Mouse (Mus musculus) C2C12 (cell line): Measurements from ENCODE around the gene Mfn1. TPM values are rescaled to one million over a fixed set of nuclear protein-coding genes. Genes with fewer than 3 reads are reported as not detected.
A peak's percentile ranks its signal among the peaks of the same experiment; 100 is the strongest.

Experiments used
- H3K27me3 ChIP-seq: one replicate; pipeline ENCODE4 v1.6.1; 2011; ENCODE audit not compliant: control insufficient read depth, insufficient read depth, insufficient read length
- H3K36me3 ChIP-seq: one replicate; pipeline ENCODE4 v1.6.1; 2011; ENCODE audit not compliant: control insufficient read depth, insufficient read depth
- H3K4me3 ChIP-seq: one replicate; pipeline ENCODE4 v1.5.1; 2011; ENCODE audit warnings: mild to moderate bottlenecking, control low read depth; ENCODE audit not compliant: poor library complexity, insufficient read depth, severe bottlenecking
- H3K79me2 ChIP-seq: one replicate; pipeline ENCODE4 v1.6.1; 2011; ENCODE audit not compliant: control insufficient read depth, insufficient read depth
- H3K79me3 ChIP-seq: one replicate; pipeline ENCODE4 v1.6.1; 2011; ENCODE audit warnings: low read depth, control low read depth
- H3ac ChIP-seq: one replicate; pipeline ENCODE3; 2011; ENCODE audit warnings: low read depth; ENCODE audit not compliant: control insufficient read depth, insufficient read length
- CEBPB ChIP-seq: IDR thresholded peaks from one replicate; pipeline ENCODE4 v1.6.1; 2011; ENCODE audit warnings: low read depth, mild to moderate bottlenecking, control low read depth, moderate library complexity
- CTCF ChIP-seq: IDR thresholded peaks from one replicate; pipeline ENCODE4 v1.5.1; 2011; ENCODE audit not compliant: control insufficient read depth, insufficient read depth, insufficient read length
- FOSL1 ChIP-seq: IDR thresholded peaks from one replicate; pipeline ENCODE4 v1.8.0; 2011; ENCODE audit warnings: mild to moderate bottlenecking, low read length; ENCODE audit not compliant: poor library complexity, insufficient read depth, severe bottlenecking
- MAX ChIP-seq: IDR thresholded peaks from one replicate; pipeline ENCODE4 v1.6.1; 2011; ENCODE audit warnings: mild to moderate bottlenecking, control low read depth
- MYOD1 ChIP-seq: IDR thresholded peaks from one replicate; pipeline ENCODE4 v1.6.1; 2011; ENCODE audit warnings: low read depth; ENCODE audit not compliant: control insufficient read depth, insufficient read length
- MYOG ChIP-seq: IDR thresholded peaks from one replicate; pipeline ENCODE4 v1.6.1; 2011; ENCODE audit not compliant: control insufficient read depth, insufficient read length; ENCODE audit errors: extremely low read depth
- USF1 ChIP-seq: IDR thresholded peaks from one replicate; pipeline ENCODE4 v1.6.1; 2011; ENCODE audit warnings: low read depth, mild to moderate bottlenecking, control low read depth, moderate library complexity
- polyA plus RNA-seq: library from polyadenylated mRNA; unstranded; fragments of >200 nt; fragmentation: generic; extraction: Trizol; gene quantifications from one replicate; pipeline ENCODE4 v1.2.1, GENCODE M21; 2012; ENCODE audit warnings: missing spikeins

Gene Mfn1
- polyA plus RNA-seq, 1 experiment = 10.1 TPM

- H3K4me3 ChIP-seq = peak overlapping the region; percentile 65
- no peaks in the 10 kb centered on the region for H3K27me3 ChIP-seq
- H3K36me3 ChIP-seq = peaks cover 25% of the 10 kb centered on the region
- H3K79me3 ChIP-seq = peaks cover 3% of the 10 kb centered on the region
- TF ChIP-seq FOSL1 = no peak
- H3ac ChIP-seq = peak overlapping the region; percentile 71
- H3K79me2 ChIP-seq = peaks cover 16% of the 10 kb centered on the region
Measured at GRCm38 (mm10) chr3:32530041-32530440, 776 bp downstream of the Mfn1 start.

- Histone ChIP-seq H3K4me3 (no peak overlapping the region), H3K79me2 (peaks cover 7% of the 10 kb centered on the region), H3ac (no peak overlapping the region), H3K79me3 (peaks cover 3% of the 10 kb centered on the region), H3K27me3 (no peaks in the 10 kb centered on the region), H3K36me3 (peaks cover 50% of the 10 kb centered on the region)
- TF ChIP-seq MYOD1 = no peak
Measured at GRCm38 (mm10) chr3:32535692-32536091, 6.4 kb downstream of the Mfn1 start.

- no peaks in the 10 kb centered on the region for H3K79me3 ChIP-seq
- no peaks in the 10 kb centered on the region for H3K79me2 ChIP-seq
- H3K4me3 ChIP-seq = no peak overlapping the region
- H3K27me3 ChIP-seq = no peaks in the 10 kb centered on the region
- H3ac ChIP-seq = no peak overlapping the region
- TF ChIP-seq MYOD1 (no peak), MAX (no peak), CTCF (no peak)
- H3K36me3 ChIP-seq = peaks cover 46% of the 10 kb centered on the region
Measured at GRCm38 (mm10) chr3:32537556-32537955, 8.3 kb downstream of the Mfn1 start.

GRCm38 (mm10) chr3:32538091-32538490 is 8.8 kb downstream of the Mfn1 start:
- Histone ChIP-seq H3K36me3 (peaks cover 45% of the 10 kb centered on the region), H3K27me3 (no peaks in the 10 kb centered on the region), H3K79me3 (no peaks in the 10 kb centered on the region), H3K79me2 (no peaks in the 10 kb centered on the region), H3ac (no peak overlapping the region), H3K4me3 (no peak overlapping the region)
- TF ChIP-seq CTCF (no peak), MYOG (no peak), MAX (no peak), USF1 (no peak), CEBPB (no peak), FOSL1 (no peak), MYOD1 (no peak)

GRCm38 (mm10) chr3:32553061-32553460 is 23.8 kb downstream of the Mfn1 start:
- H3K36me3 ChIP-seq = peaks cover 26% of the 10 kb centered on the region
- no peaks in the 10 kb centered on the region for H3K79me3 ChIP-seq
- no peak overlapping the region for H3K4me3 ChIP-seq
- no peaks in the 10 kb centered on the region for H3K79me2 ChIP-seq
- H3ac ChIP-seq = no peak overlapping the region
- no peaks in the 10 kb centered on the region for H3K27me3 ChIP-seq
- TF ChIP-seq MYOG = no peak
- no peak for TF ChIP-seq CEBPB
- no peak for TF ChIP-seq CTCF
- TF ChIP-seq MYOD1 = no peak
- TF ChIP-seq FOSL1 = no peak
- TF ChIP-seq USF1 = no peak
- TF ChIP-seq MAX = no peak

- Histone ChIP-seq H3K36me3 (peaks cover 38% of the 10 kb centered on the region), H3ac (no peak overlapping the region), H3K27me3 (no peaks in the 10 kb centered on the region), H3K79me3 (no peaks in the 10 kb centered on the region), H3K4me3 (no peak overlapping the region), H3K79me2 (no peaks in the 10 kb centered on the region)
- TF ChIP-seq FOSL1 (no peak), MAX (no peak)
Measured at GRCm38 (mm10) chr3:32563401-32563800, 34.1 kb downstream of the Mfn1 start.

- Histone ChIP-seq H3K4me3 (no peak overlapping the region), H3K27me3 (no peaks in the 10 kb centered on the region), H3K79me2 (no peaks in the 10 kb centered on the region), H3K79me3 (no peaks in the 10 kb centered on the region), H3ac (no peak overlapping the region), H3K36me3 (peaks cover 38% of the 10 kb centered on the region)
- no peak for TF ChIP-seq MAX
- TF ChIP-seq MYOD1 = no peak
- no peak for TF ChIP-seq FOSL1
- no peak for TF ChIP-seq MYOG
- no peak for TF ChIP-seq CTCF
- TF ChIP-seq CEBPB = no peak
- no peak for TF ChIP-seq USF1
Measured at GRCm38 (mm10) chr3:32573086-32573485, 43.8 kb downstream of the Mfn1 start.
